Mouse (Mus musculus) sigmoid colon, adult 10 weeks (tissue): Measurements from ENCODE around the gene Rbm5. TPM values are rescaled to one million over a fixed set of nuclear protein-coding genes. Genes with fewer than 3 reads are reported as not detected.

Experiments
- polyA plus RNA-seq: library from polyadenylated mRNA; stranded (reverse); fragments of 350-450 nt; fragmentation: Illumina TruSeq; extraction: RNeasy Lipid Tissue Mini Kit (QIAGEN cat#74804); gene quantifications from one replicate; pipeline ENCODE4 v1.2.3, GENCODE M21; 2014; ENCODE audit warnings: low read depth, low replicate concordance

Gene Rbm5
- 233 TPM for polyA plus RNA-seq

GRCm38 (mm10) chr9:107770374-107771290 is at the start of gene Rbm5:
Gene Rbm5, minus strand, starts transcription at chr9:107770996.

GRCm38 (mm10) chr9:107709697-107710483 is 60.9 kb downstream of the Rbm5 start, which contains the start of gene Sema3f:
Gene Sema3f, minus strand, starts transcription at chr9:107710475.

Other genes with a start within 250 kb of the Rbm5 start
- not detected for gene Tmem115, start 237.1 kb downstream of the Rbm5 start, polyA plus RNA-seq
- gene Cyb561d2, start 228.8 kb downstream of the Rbm5 start, polyA plus RNA-seq = 1.6 TPM
- 2.0 TPM for gene Nprl2, start 228.8 kb downstream of the Rbm5 start, polyA plus RNA-seq
- gene Zmynd10, start 223.7 kb downstream of the Rbm5 start, polyA plus RNA-seq = not detected
- gene Rassf1, start 219.4 kb downstream of the Rbm5 start, polyA plus RNA-seq = 33.5 TPM
- 20.1 TPM for gene Tusc2, start 207.7 kb downstream of the Rbm5 start, polyA plus RNA-seq
- gene Hyal2, start 203.1 kb downstream of the Rbm5 start, polyA plus RNA-seq = 0.28 TPM
- 2.7 TPM for gene Hyal1, start 194.1 kb downstream of the Rbm5 start, polyA plus RNA-seq
- gene Naa80, start 192.1 kb downstream of the Rbm5 start, polyA plus RNA-seq = 1.5 TPM
- not detected for gene Hyal3, start 190.2 kb downstream of the Rbm5 start, polyA plus RNA-seq
- 25.5 TPM for gene Ifrd2, start 183.4 kb downstream of the Rbm5 start, polyA plus RNA-seq
- gene Sema3b, start 161.8 kb downstream of the Rbm5 start, polyA plus RNA-seq = 2.6 TPM
- 33.0 TPM for gene Gnai2, start 135.6 kb downstream of the Rbm5 start, polyA plus RNA-seq
- not detected for gene Slc38a3, start 101.5 kb downstream of the Rbm5 start, polyA plus RNA-seq
- gene Gnat1, start 91.3 kb downstream of the Rbm5 start, polyA plus RNA-seq = not detected
- 0.76 TPM for gene Sema3f, start 60.5 kb downstream of the Rbm5 start, polyA plus RNA-seq
- gene Rbm6, start 102.2 kb upstream of the Rbm5 start, polyA plus RNA-seq = 211 TPM
- not detected for gene Mon1a, start 117.2 kb upstream of the Rbm5 start, polyA plus RNA-seq
- gene Mst1r, start 135.9 kb upstream of the Rbm5 start, polyA plus RNA-seq = 2.0 TPM
- gene Actl11, start 157.5 kb upstream of the Rbm5 start, polyA plus RNA-seq = not detected
- gene Camkv, start 164.7 kb upstream of the Rbm5 start, polyA plus RNA-seq = not detected
- gene Traip, start 179.1 kb upstream of the Rbm5 start, polyA plus RNA-seq = 0.32 TPM
- 4.6 TPM for gene Uba7, start 204.5 kb upstream of the Rbm5 start, polyA plus RNA-seq
- gene Gm20661, start 212.1 kb upstream of the Rbm5 start, polyA plus RNA-seq = 0.47 TPM
- gene Inka1, start 214.9 kb upstream of the Rbm5 start, polyA plus RNA-seq = not detected
- not detected for gene Cdhr4, start 221.5 kb upstream of the Rbm5 start, polyA plus RNA-seq
- gene Gm20662, start 225.4 kb upstream of the Rbm5 start, polyA plus RNA-seq = not detected
- gene Ip6k1, start 231.5 kb upstream of the Rbm5 start, polyA plus RNA-seq = 21.5 TPM